12 mouse cellular contexts compared by ENCODE assay signal in genomic region chr7:3198884-3199283, GRCm38 (mm10). TPM values are rescaled to one million over a fixed set of nuclear protein-coding genes. Genes with fewer than 3 reads are reported as not detected.
DNase-seq lines count a peak whose midpoint lies in the region; ATAC-seq and TF ChIP-seq lines count a peak whose summit lies in the region.
"Had no signal": no experiment of that assay in that cellular context is flagged by ENCODE, and none has a peak within 500 bp of the region (broad histone marks: within the 10 kb centered on the region; RNA-seq: fewer than 3 reads in every experiment).

No protein-coding gene starts in this region.

- peak; percentile 80 for DNase-seq in CH12.LX (ENCODE audit: extremely low read depth)
- peak; percentile 41 for DNase-seq in liver, postnatal 0 days
- DNase-seq in right cerebral cortex, postnatal 25 days, result no peak
- DNase-seq in forebrain, embryonic 10.5 days (ENCODE audit: extremely low spot score, low spot score), result no peak
- no peak for DNase-seq in ovary, postnatal 36 days (ENCODE audit: low spot score)
- DNase-seq: kidney, adult 11 months had no signal

- no peak overlapping the region for H3K27ac ChIP-seq in intestine, postnatal 0 days (ENCODE audit: low read depth, low read length)
- H3K27ac ChIP-seq in intestine, embryonic 15.5 days, result no peak overlapping the region
- no peak overlapping the region for H3K27ac ChIP-seq in CH12.LX (ENCODE audit: insufficient read depth, low read depth)
- H3K27ac ChIP-seq in bone marrow, adult 2 months (ENCODE audit: control insufficient read depth, insufficient read depth, low read depth, low read length, poor library complexity), result no peak overlapping the region
- H3K27ac ChIP-seq in liver, postnatal 0 days (ENCODE audit: low read depth), result no peak overlapping the region
- H3K27ac ChIP-seq in forebrain, embryonic 10.5 days, result no peak overlapping the region
- H3K27ac ChIP-seq: neural tube, embryonic 15.5 days had no signal

- H3K4me1 ChIP-seq in intestine, postnatal 0 days (replicated peaks; ENCODE audit: control insufficient read depth, insufficient read depth, low read length), result no peaks in the 10 kb centered on the region
- no peaks in the 10 kb centered on the region for H3K4me1 ChIP-seq in intestine, embryonic 15.5 days (replicated peaks)
- H3K4me1 ChIP-seq in CH12.LX (ENCODE audit: control insufficient read depth in 1 of 2, insufficient read depth in 2 of 2), result peaks cover 0 to 24% of the 10 kb centered on the region in 2 experiments; a peak in 2 of 4 replicates
- no peaks in the 10 kb centered on the region for H3K4me1 ChIP-seq in bone marrow, adult 2 months (ENCODE audit: control insufficient read depth, insufficient read depth, low read length)
- H3K4me1 ChIP-seq in liver, postnatal 0 days (ENCODE audit: insufficient read depth), result no peaks in the 10 kb centered on the region
- H3K4me1 ChIP-seq in forebrain, embryonic 10.5 days, result no peaks in the 10 kb centered on the region
- H3K4me1 ChIP-seq: neural tube, embryonic 15.5 days had no signal

- TF ChIP-seq POLR2A in CH12.LX (IDR thresholded peaks at IDR 0.05; ENCODE audit: low read depth, low read length), result no peak
- TF ChIP-seq POLR2A in bone marrow, adult 2 months (IDR thresholded peaks at IDR 0.05; ENCODE audit: borderline replicate concordance, control insufficient read depth, low read depth, low read length), result no peak

- H3K4me2 ChIP-seq in intestine, postnatal 0 days (replicated peaks; ENCODE audit: low read depth), result no peak overlapping the region
- no peak overlapping the region for H3K4me2 ChIP-seq in intestine, embryonic 15.5 days (replicated peaks)
- no peak overlapping the region for H3K4me2 ChIP-seq in CH12.LX (ENCODE audit: insufficient read depth, low read depth, poor library complexity, severe bottlenecking)
- no peak overlapping the region for H3K4me2 ChIP-seq in liver, postnatal 0 days (ENCODE audit: low read depth, low read length)
- H3K4me2 ChIP-seq: heart, embryonic 11.5 days; midbrain, embryonic 11.5 days; neural tube, embryonic 15.5 days had no signal

- TF ChIP-seq CTCF in intestine, postnatal 0 days (IDR thresholded peaks at IDR 0.05; ENCODE audit: low read depth), result peak; percentile 49
- TF ChIP-seq CTCF in CH12.LX (conservative IDR thresholded peaks at IDR 0.05 in 1 of 2, IDR thresholded peaks at IDR 0.05 in 1 of 2; ENCODE audit: low read depth in 2 of 2, low read length in 2 of 2), result peak; percentile 61 to 79
- TF ChIP-seq CTCF in bone marrow, adult 2 months (IDR thresholded peaks at IDR 0.05; ENCODE audit: control insufficient read depth, insufficient read depth, low read length), result peak; percentile 57
- TF ChIP-seq CTCF in liver, postnatal 0 days (IDR thresholded peaks at IDR 0.05; ENCODE audit: low read depth), result peak; percentile 55

- ATAC-seq in intestine, postnatal 0 days, result no peak
- no peak for ATAC-seq in intestine, embryonic 15.5 days
- ATAC-seq in liver, postnatal 0 days, result no peak

- H3K36me3 ChIP-seq in intestine, postnatal 0 days (ENCODE audit: control insufficient read depth, insufficient read depth), result no peaks in the 10 kb centered on the region
- H3K36me3 ChIP-seq in intestine, embryonic 15.5 days, result no peaks in the 10 kb centered on the region
- H3K36me3 ChIP-seq in CH12.LX (replicated peaks in 1 of 2; ENCODE audit: control insufficient read depth in 1 of 2, insufficient read depth in 1 of 2, low read length in 1 of 2), result no peaks in the 10 kb centered on the region
- H3K36me3 ChIP-seq in liver, postnatal 0 days (replicated peaks; ENCODE audit: insufficient read depth, low read length), result no peaks in the 10 kb centered on the region
- H3K36me3 ChIP-seq in forebrain, embryonic 10.5 days (replicated peaks), result no peaks in the 10 kb centered on the region
- H3K36me3 ChIP-seq: neural tube, embryonic 15.5 days had no signal

- dilution Hi-C loops in CH12.LX (cut with MboI; ENCODE audit: extremely low pct_ligation_motif_present, extremely low pct_unique_long_range_greater_than_20kb, low sequenced_read_pairs), result no loop called here

- no peak for TF ChIP-seq EP300 in CH12.LX (IDR thresholded peaks at IDR 0.05; ENCODE audit: low read length)
- no peak for TF ChIP-seq EP300 in liver, postnatal 0 days (IDR thresholded peaks at IDR 0.05; ENCODE audit: low read depth)

- H3K9me3 ChIP-seq in intestine, postnatal 0 days (ENCODE audit: control insufficient read depth), result no peaks in the 10 kb centered on the region
- H3K9me3 ChIP-seq in intestine, embryonic 15.5 days, result no peaks in the 10 kb centered on the region
- no peaks in the 10 kb centered on the region for H3K9me3 ChIP-seq in CH12.LX (replicated peaks; ENCODE audit: low read length)
- no peaks in the 10 kb centered on the region for H3K9me3 ChIP-seq in liver, postnatal 0 days (ENCODE audit: low read length)
- H3K9me3 ChIP-seq in forebrain, embryonic 10.5 days, result 0 out of 2 replicates have a peak, but pooled peaks cover 3% of the 10 kb centered on the region
- H3K9me3 ChIP-seq: neural tube, embryonic 15.5 days had no signal

- H3K79me2 ChIP-seq in CH12.LX (replicated peaks; ENCODE audit: control insufficient read depth, extremely low read depth, insufficient read depth, poor library complexity, severe bottlenecking), result no peaks in the 10 kb centered on the region

- H3K9ac ChIP-seq in intestine, postnatal 0 days (ENCODE audit: low read depth, low read length), result no peak overlapping the region
- H3K9ac ChIP-seq in intestine, embryonic 15.5 days, result no peak overlapping the region
- no peak overlapping the region for H3K9ac ChIP-seq in CH12.LX (ENCODE audit: insufficient read depth, low read depth)
- H3K9ac ChIP-seq in liver, postnatal 0 days (replicated peaks), result no peak overlapping the region
- H3K9ac ChIP-seq: neural tube, embryonic 15.5 days had no signal

- H3K4me3 ChIP-seq in intestine, postnatal 0 days (ENCODE audit: low read depth, low read length), result no peak overlapping the region
- H3K4me3 ChIP-seq in intestine, embryonic 15.5 days (replicated peaks), result no peak overlapping the region
- no peak overlapping the region for H3K4me3 ChIP-seq in CH12.LX (replicated peaks in 1 of 3; ENCODE audit: low read depth in 2 of 3, low read length in 2 of 3, poor library complexity in 1 of 3)
- no peak overlapping the region for H3K4me3 ChIP-seq in bone marrow, adult 2 months (replicated peaks; ENCODE audit: control insufficient read depth, low read depth, low read length)
- no peak overlapping the region for H3K4me3 ChIP-seq in liver, postnatal 0 days (ENCODE audit: low read depth, low read length)
- no peak overlapping the region for H3K4me3 ChIP-seq in forebrain, embryonic 10.5 days
- H3K4me3 ChIP-seq: neural tube, embryonic 15.5 days had no signal

- WGBS in intestine, postnatal 0 days, result 47% methylated on average over 11 of the region's 11 CpGs
- WGBS in intestine, embryonic 15.5 days, result 44% methylated on average over 11 of the region's 11 CpGs
- 43% methylated on average over 11 of the region's 11 CpGs for WGBS in bone marrow, adult 2 months
- 43% methylated on average over 11 of the region's 11 CpGs for WGBS in liver, postnatal 0 days (ENCODE audit: insufficient replicate concordance)
- WGBS in forebrain, embryonic 10.5 days, result 55% methylated on average over 11 of the region's 11 CpGs

- TF ChIP-seq RAD21 in CH12.LX (IDR thresholded peaks at IDR 0.05; ENCODE audit: low read depth, low read length), result peak; percentile 60

- H3K27me3 ChIP-seq in intestine, postnatal 0 days (replicated peaks; ENCODE audit: control insufficient read depth, insufficient read depth, low read length), result no peaks in the 10 kb centered on the region
- H3K27me3 ChIP-seq in intestine, embryonic 15.5 days (replicated peaks), result no peaks in the 10 kb centered on the region
- no peaks in the 10 kb centered on the region for H3K27me3 ChIP-seq in CH12.LX (replicated peaks)
- no peaks in the 10 kb centered on the region for H3K27me3 ChIP-seq in liver, postnatal 0 days (ENCODE audit: insufficient read depth, low read length)
- H3K27me3 ChIP-seq in forebrain, embryonic 10.5 days (ENCODE audit: poor library complexity, severe bottlenecking), result no peaks in the 10 kb centered on the region
- H3K27me3 ChIP-seq: neural tube, embryonic 15.5 days had no signal

- in situ Hi-C loops in CH12.LX (cut with MboI; ENCODE audit: low pct_ligation_motif_present, low pct_unique_long_range_greater_than_20kb, low sequenced_read_pairs), result no loop called here

TF ChIP-seq in CH12.LX, 34 proteins besides CTCF, POLR2A, EP300 and RAD21:
- TF ChIP-seq ZNF384 (IDR thresholded peaks at IDR 0.05; ENCODE audit: low read depth, low read length) (peak; percentile 73), SMC3 (IDR thresholded peaks at IDR 0.05; ENCODE audit: low read depth, low read length) (peak; percentile 33), MAX (IDR thresholded peaks at IDR 0.05; ENCODE audit: low read length) (no peak)

RNA-seq across cellular contexts. Expression of gene AU018091, which starts 29.9 kb away (rescaled TPM):
- polyA plus RNA-seq in intestine, postnatal 0 days (2015; fragmentation: Nextera tagmentation; extraction: Ambion mirVana), result not detected in 2 replicates
- polyA plus RNA-seq in intestine, embryonic 15.5 days (2015; fragmentation: Nextera tagmentation; extraction: Ambion mirVana), result not detected in 2 replicates
- total RNA-seq in CH12.LX (2012; rRNA removed) (0.04 and 0.08 TPM in 2 replicates), CH12.LX (2014; rRNA removed) (not detected in 2 replicates)
- not detected in 2 replicates for polyA plus RNA-seq in CH12.LX (2012; ENCODE audit: insufficient read length, low read depth)
- polyA plus RNA-seq in bone marrow, adult 2 months (2011; ENCODE audit: insufficient read depth, insufficient read length, low replicate concordance, missing spikeins), result 5.3 TPM in 1 of 2 replicates, not detected in the other
- polyA plus RNA-seq in liver, postnatal 0 days (2015; fragmentation: Nextera tagmentation; extraction: Ambion mirVana), result not detected in 2 replicates
- 0.10 and 0.21 TPM in 2 replicates for polyA plus RNA-seq in forebrain, embryonic 10.5 days (2016; fragmentation: Nextera tagmentation; extraction: Ambion mirVana)
- polyA plus RNA-seq: heart, embryonic 11.5 days; neural tube, embryonic 15.5 days had no signal

RNA-seq across cellular contexts. Expression of gene Nlrp12, which starts 50.7 kb away (rescaled TPM):
- polyA plus RNA-seq in intestine, postnatal 0 days (2015; fragmentation: Nextera tagmentation; extraction: Ambion mirVana), result not detected in 2 replicates
- polyA plus RNA-seq in intestine, embryonic 15.5 days (2015; fragmentation: Nextera tagmentation; extraction: Ambion mirVana), result not detected in 2 replicates
- total RNA-seq in CH12.LX (2012; rRNA removed) (not detected in 2 replicates), CH12.LX (2014; rRNA removed) (not detected in 2 replicates)
- polyA plus RNA-seq in CH12.LX (2012; ENCODE audit: insufficient read length, low read depth), result not detected in 2 replicates
- polyA plus RNA-seq in bone marrow, adult 2 months (2011; ENCODE audit: insufficient read depth, insufficient read length, low replicate concordance, missing spikeins), result 1.2 and 7.9 TPM in 2 replicates
- polyA plus RNA-seq in liver, postnatal 0 days (2015; fragmentation: Nextera tagmentation; extraction: Ambion mirVana), result 4.2 and 5.1 TPM in 2 replicates
- polyA plus RNA-seq in forebrain, embryonic 10.5 days (2016; fragmentation: Nextera tagmentation; extraction: Ambion mirVana), result not detected in 2 replicates
- polyA plus RNA-seq: heart, embryonic 11.5 days; midbrain, embryonic 11.5 days; neural tube, embryonic 15.5 days had no signal

Comparison
In these comparisons a context has a peak if more than half of its experiments do, and no peak if none do; other contexts are left out.
1. DNase-seq: peak in CH12.LX (single experiment) and liver, postnatal 0 days (single experiment); none in right cerebral cortex, postnatal 25 days (single experiment), forebrain, embryonic 10.5 days (single experiment) and ovary, postnatal 36 days (single experiment).
2. Peak in every context shown above with its lines, with median percentiles within 50 percentile points of each other: CTCF ChIP-seq.